Mouse (Mus musculus) MEL (cell line): ENCODE data around the gene Smc5.

Source experiments
- CHD2 ChIP-seq: IDR thresholded peaks from 2 replicates; pipeline ENCODE4 v1.6.1; 2011; ENCODE audit warnings: low read length, improper control_type of control experiment
- CTCF ChIP-seq, 3 experiments: IDR thresholded peaks in 2 of 3; conservative IDR thresholded peaks in 1 of 3; 2 replicates each; pipeline ENCODE4 v1.5.1; 2011 to 2012; ENCODE audit warnings: low read length in 3 of 3, low read depth in 2 of 3, mild to moderate bottlenecking in 2 of 3, improper control_type of control experiment in 1 of 3, inconsistent platforms in 1 of 3, mixed read lengths in 1 of 3, moderate library complexity in 1 of 3; ENCODE audit not compliant: control insufficient read depth in 1 of 3, insufficient read depth in 1 of 3, poor library complexity in 1 of 3, severe bottlenecking in 1 of 3
- ELF1 ChIP-seq: IDR thresholded peaks from 2 replicates; pipeline ENCODE4 v1.6.1; 2014; ENCODE audit warnings: low read depth, mild to moderate bottlenecking, inconsistent platforms, low read length, improper control_type of control experiment, moderate library complexity
- POLR2A ChIP-seq, 2 experiments: IDR thresholded peaks; 2 replicates each; pipeline ENCODE4 v1.6.1; 2011 to 2012; ENCODE audit warnings: low read length in 2 of 2, mild to moderate bottlenecking in 2 of 2, control low read depth in 1 of 2, improper control_type of control experiment in 1 of 2, low read depth in 1 of 2, moderate library complexity in 1 of 2; ENCODE audit not compliant: control insufficient read depth in 1 of 2, insufficient read depth in 1 of 2, poor library complexity in 1 of 2
- POLR2AphosphoS2 ChIP-seq: IDR thresholded peaks from 2 replicates; pipeline ENCODE4 v1.6.1; 2011; ENCODE audit warnings: low read length, improper control_type of control experiment
- TAL1 ChIP-seq: IDR thresholded peaks from 2 replicates; pipeline ENCODE4 v1.6.1; 2012; ENCODE audit warnings: mild to moderate bottlenecking, inconsistent platforms, low read length, moderate library complexity, mixed read lengths
- TBP ChIP-seq: IDR thresholded peaks from 2 replicates; pipeline ENCODE4 v1.8.0; 2011; ENCODE audit warnings: low read depth, low read length, improper control_type of control experiment
- UBTF ChIP-seq: IDR thresholded peaks from 2 replicates; pipeline ENCODE4 v1.6.1; 2012; ENCODE audit warnings: low read depth, mild to moderate bottlenecking, inconsistent platforms, low read length, improper control_type of control experiment, moderate library complexity, borderline replicate concordance; ENCODE audit not compliant: insufficient read depth
- ZC3H11A ChIP-seq: IDR thresholded peaks from 2 replicates; pipeline ENCODE4 v1.6.1; 2012; ENCODE audit warnings: low read depth, mild to moderate bottlenecking, inconsistent platforms, low read length, improper control_type of control experiment
- ZKSCAN1 ChIP-seq: IDR thresholded peaks from 2 replicates; pipeline ENCODE4 v1.6.1; 2012; ENCODE audit warnings: low read depth, mild to moderate bottlenecking, inconsistent platforms, low read length, improper control_type of control experiment, moderate library complexity

GRCm38 (mm10) chr19:23187732-23188131 is 86.0 kb downstream of the Smc5 start:
- TF ChIP-seq UBTF (no peak), ZC3H11A (no peak), TAL1 (no peak), ELF1 (no peak), CTCF (IDR thresholded peaks at IDR 0.05 in 2 of 3, conservative IDR thresholded peaks at IDR 0.05 in 1 of 3; ENCODE audit: control insufficient read depth in 1 of 3, insufficient read depth in 1 of 3, low read depth in 2 of 3, low read length in 3 of 3, poor library complexity in 1 of 3, severe bottlenecking in 1 of 3) (no peak), POLR2A (IDR thresholded peaks at IDR 0.05; ENCODE audit: control insufficient read depth in 1 of 2, insufficient read depth in 1 of 2, low read depth in 1 of 2, low read length in 2 of 2, poor library complexity in 1 of 2) (no peak), CHD2 (no peak), POLR2AphosphoS2 (no peak), ZKSCAN1 (no peak), TBP (no peak)
